In genomic region chr8:4516162-4516561, GRCm38 (mm10) we compare ENCODE assay signal across 9 mouse cellular contexts. TPM values are rescaled to one million over a fixed set of nuclear protein-coding genes. Genes with fewer than 3 reads are reported as not detected.
A peak's percentile ranks its signal among the peaks of the same experiment; 100 is the strongest.
DNase-seq lines count a peak whose midpoint lies in the region; ATAC-seq and TF ChIP-seq lines count a peak whose summit lies in the region.
"Had no signal": no experiment of that assay in that cellular context is flagged by ENCODE, and none has a peak within 500 bp of the region (broad histone marks: within the 10 kb centered on the region; RNA-seq: fewer than 3 reads in every experiment).

No protein-coding gene starts in this region.

- no peak overlapping the region for H3K27ac ChIP-seq in heart, embryonic 10.5 days
- H3K27ac ChIP-seq in midbrain, embryonic 15.5 days: no peak overlapping the region
- H3K27ac ChIP-seq: limb, embryonic 15.5 days had no signal

- no peak overlapping the region for H3K4me2 ChIP-seq in midbrain, embryonic 15.5 days
- H3K4me2 ChIP-seq: limb, embryonic 15.5 days had no signal

- H3K36me3 ChIP-seq in heart, embryonic 10.5 days: peaks cover 55% of the 10 kb centered on the region
- peaks cover 31% of the 10 kb centered on the region for H3K36me3 ChIP-seq in midbrain, embryonic 15.5 days (replicated peaks)

- peaks cover 28% of the 10 kb centered on the region for H3K4me1 ChIP-seq in heart, embryonic 10.5 days
- peaks cover 12% of the 10 kb centered on the region; the same call in 1 of the 2 replicates for H3K4me1 ChIP-seq in midbrain, embryonic 15.5 days

- TF ChIP-seq POLR2A in brain, embryonic 14.5 days (IDR thresholded peaks at IDR 0.05; ENCODE audit: borderline replicate concordance, extremely low read depth, insufficient read depth, insufficient read length, poor library complexity, severe bottlenecking): no peak

- no peaks in the 10 kb centered on the region for H3K9me3 ChIP-seq in heart, embryonic 10.5 days
- no peaks in the 10 kb centered on the region for H3K9me3 ChIP-seq in midbrain, embryonic 15.5 days
- H3K9me3 ChIP-seq: limb, embryonic 15.5 days had no signal

- ATAC-seq in midbrain, embryonic 15.5 days (replicated peaks): peak; percentile 29; the same call in 1 of the 2 replicates

- TF ChIP-seq CTCF in brain, embryonic 14.5 days (IDR thresholded peaks at IDR 0.05; ENCODE audit: borderline replicate concordance, extremely low read depth, insufficient read depth, insufficient read length): peak; percentile 62; the same call in 1 of the 2 replicates

- no peak overlapping the region for H3K9ac ChIP-seq in midbrain, embryonic 15.5 days
- H3K9ac ChIP-seq: limb, embryonic 15.5 days had no signal

- H3K4me3 ChIP-seq in heart, embryonic 10.5 days: no peak overlapping the region
- H3K4me3 ChIP-seq in midbrain, embryonic 15.5 days: no peak overlapping the region
- H3K4me3 ChIP-seq: limb, embryonic 15.5 days had no signal

- 76% methylated on average over 2 of the region's 2 CpGs for WGBS in heart, embryonic 10.5 days
- 93% methylated on average over 2 of the region's 2 CpGs for WGBS in midbrain, embryonic 15.5 days

- H3K27me3 ChIP-seq in heart, embryonic 10.5 days (ENCODE audit: insufficient read depth, poor library complexity, severe bottlenecking): no peaks in the 10 kb centered on the region
- no peaks in the 10 kb centered on the region for H3K27me3 ChIP-seq in midbrain, embryonic 15.5 days (replicated peaks)
- H3K27me3 ChIP-seq: limb, embryonic 15.5 days had no signal

- peak; percentile 74 for DNase-seq in heart, embryonic 10.5 days (ENCODE audit: low spot score)
- no peak for DNase-seq in heart, adult 9 months (ENCODE audit: low spot score in 2 of 2)
- peak; percentile 28 to 45 for DNase-seq in CD8-positive naive resting alpha-beta T cell, adult 2 months (ENCODE audit: low read depth in 2 of 2, low spot score in 2 of 2)
- DNase-seq in brain, embryonic 14.5 days (ENCODE audit: low read depth): peak; percentile 70
- DNase-seq in frontal cortex, postnatal 10 days (ENCODE audit: low spot score in 2 of 2): peak; percentile 33 to 37
- DNase-seq in kidney, postnatal 25 days: peak; percentile 62 to 63
- peak; percentile 72 for DNase-seq in thymus, postnatal 4 days

RNA-seq across cellular contexts. Expression of gene Cers4, which starts 23.3 kb away (rescaled TPM):
- polyA plus RNA-seq in heart, embryonic 10.5 days (2016; fragmentation: Nextera tagmentation; extraction: Ambion mirVana): 21.7 and 31.2 TPM in 2 replicates
- 51.8 and 63.7 TPM in 2 replicates for polyA plus RNA-seq in brain, embryonic 14.5 days (2012; rRNA removed)
- 49.2 and 58.3 TPM in 2 replicates for polyA plus RNA-seq in midbrain, embryonic 15.5 days (2015; fragmentation: Nextera tagmentation; extraction: Ambion mirVana)

Comparison
In these comparisons a context has a peak if more than half of its experiments do, and no peak if none do; other contexts are left out.
1. DNase-seq: peak in heart, embryonic 10.5 days (single experiment), CD8-positive naive resting alpha-beta T cell, adult 2 months (2 of 2), brain, embryonic 14.5 days (single experiment), frontal cortex, postnatal 10 days (2 of 2), kidney, postnatal 25 days (2 of 2) and thymus, postnatal 4 days (single experiment); none in heart, adult 9 months (0 of 2).